Mouse (Mus musculus): ENCODE measurements around the gene Nelfcd. TPM values are rescaled to one million over a fixed set of nuclear protein-coding genes. Genes with fewer than 3 reads are reported as not detected.

Nelfcd gene
- polyA plus RNA-seq, 1 experiment = 55.9 TPM

GRCm38 (mm10) chr2:174397881-174398280 lies 17.7 kb upstream of the Nelfcd start:
- 83% methylated on average over 6 of the region's 6 CpGs for WGBS
- TF ChIP-seq CTCF (IDR thresholded peaks at IDR 0.05; ENCODE audit: control insufficient read depth, insufficient read depth, low read length) = no peak
- TF ChIP-seq POLR2A (IDR thresholded peaks at IDR 0.05; ENCODE audit: borderline replicate concordance, control insufficient read depth, low read depth, low read length) = no peak
- no peak overlapping the region for H3K4me3 ChIP-seq (replicated peaks; ENCODE audit: control insufficient read depth, low read depth, low read length)
- no peak overlapping the region for H3K27ac ChIP-seq (ENCODE audit: control insufficient read depth, insufficient read depth, low read depth, low read length, poor library complexity)
- no peaks in the 10 kb centered on the region; the same call in 1 of the 2 replicates for H3K4me1 ChIP-seq (ENCODE audit: control insufficient read depth, insufficient read depth, low read length)

- Histone ChIP-seq H3K4me1 (ENCODE audit: control insufficient read depth, insufficient read depth, low read length) (no peaks in the 10 kb centered on the region; the same call in 1 of the 2 replicates), H3K4me3 (replicated peaks; ENCODE audit: control insufficient read depth, low read depth, low read length) (no peak overlapping the region), H3K27ac (ENCODE audit: control insufficient read depth, insufficient read depth, low read depth, low read length, poor library complexity) (no peak overlapping the region)
- TF ChIP-seq POLR2A (IDR thresholded peaks at IDR 0.05; ENCODE audit: borderline replicate concordance, control insufficient read depth, low read depth, low read length) = no peak
- TF ChIP-seq CTCF (IDR thresholded peaks at IDR 0.05; ENCODE audit: control insufficient read depth, insufficient read depth, low read length) = no peak
- WGBS = 76% methylated on average over 4 of the region's 4 CpGs
Observed at GRCm38 (mm10) chr2:174400396-174400795, 15.2 kb upstream of the Nelfcd start.

- Histone ChIP-seq H3K4me1 (ENCODE audit: control insufficient read depth, insufficient read depth, low read length) (no peaks in the 10 kb centered on the region), H3K4me3 (replicated peaks; ENCODE audit: control insufficient read depth, low read depth, low read length) (no peak overlapping the region), H3K27ac (ENCODE audit: control insufficient read depth, insufficient read depth, low read depth, low read length, poor library complexity) (no peak overlapping the region)
- 50% methylated on average over 2 of the region's 2 CpGs for WGBS
- TF ChIP-seq CTCF (IDR thresholded peaks at IDR 0.05; ENCODE audit: control insufficient read depth, insufficient read depth, low read length) (no peak), POLR2A (IDR thresholded peaks at IDR 0.05; ENCODE audit: borderline replicate concordance, control insufficient read depth, low read depth, low read length) (no peak)
Observed at GRCm38 (mm10) chr2:174410222-174410621, 5.4 kb upstream of the Nelfcd start.

GRCm38 (mm10) chr2:174413127-174413526 lies 2.5 kb upstream of the Nelfcd start:
- Histone ChIP-seq H3K4me1 (ENCODE audit: control insufficient read depth, insufficient read depth, low read length) (peaks cover 1% of the 10 kb centered on the region; the same call in 1 of the 2 replicates), H3K27ac (ENCODE audit: control insufficient read depth, insufficient read depth, low read depth, low read length, poor library complexity) (no peak overlapping the region), H3K4me3 (replicated peaks; ENCODE audit: control insufficient read depth, low read depth, low read length) (no peak overlapping the region)
- TF ChIP-seq CTCF (IDR thresholded peaks at IDR 0.05; ENCODE audit: control insufficient read depth, insufficient read depth, low read length) = no peak
- WGBS = 74% methylated on average over 7 of the region's 7 CpGs

- H3K4me3 ChIP-seq (replicated peaks; ENCODE audit: control insufficient read depth, low read depth, low read length) = no peak overlapping the region
Observed at GRCm38 (mm10) chr2:174415001-174415730, 438 bp upstream of the Nelfcd start.

GRCm38 (mm10) chr2:174421107-174421506 lies 5.5 kb downstream of the Nelfcd start:
- peaks cover 1% of the 10 kb centered on the region; the same call in 1 of the 2 replicates for H3K4me1 ChIP-seq (ENCODE audit: control insufficient read depth, insufficient read depth, low read length)
- H3K4me3 ChIP-seq (replicated peaks; ENCODE audit: control insufficient read depth, low read depth, low read length) = no peak overlapping the region
- H3K27ac ChIP-seq (ENCODE audit: control insufficient read depth, insufficient read depth, low read depth, low read length, poor library complexity) = no peak overlapping the region
- no peak for TF ChIP-seq POLR2A (IDR thresholded peaks at IDR 0.05; ENCODE audit: borderline replicate concordance, control insufficient read depth, low read depth, low read length)
- no peak for TF ChIP-seq CTCF (IDR thresholded peaks at IDR 0.05; ENCODE audit: control insufficient read depth, insufficient read depth, low read length)
- WGBS = 88% methylated on average over 6 of the region's 6 CpGs

More at GRCm38 (mm10) chr2:174415001-174415730, 438 bp upstream of the Nelfcd start:
- TF ChIP-seq POLR2A (IDR thresholded peaks at IDR 0.05; ENCODE audit: borderline replicate concordance, control insufficient read depth, low read depth, low read length) (no peak), CTCF (IDR thresholded peaks at IDR 0.05; ENCODE audit: control insufficient read depth, insufficient read depth, low read length) (no peak)
- Histone ChIP-seq H3K4me1 (ENCODE audit: control insufficient read depth, insufficient read depth, low read length) (peaks cover 1% of the 10 kb centered on the region; the same call in 1 of the 2 replicates), H3K27ac (ENCODE audit: control insufficient read depth, insufficient read depth, low read depth, low read length, poor library complexity) (no peak overlapping the region)
- 47% methylated on average over 18 of the region's 18 CpGs for whole genome bisulfite sequencing

- no peak overlapping the region for H3K4me3 ChIP-seq (replicated peaks; ENCODE audit: control insufficient read depth, low read depth, low read length)
- no peak overlapping the region for H3K27ac ChIP-seq (ENCODE audit: control insufficient read depth, insufficient read depth, low read depth, low read length, poor library complexity)
- WGBS = 90% methylated on average over 11 of the region's 11 CpGs
- H3K4me1 ChIP-seq (ENCODE audit: control insufficient read depth, insufficient read depth, low read length) = no peaks in the 10 kb centered on the region
- TF ChIP-seq POLR2A (IDR thresholded peaks at IDR 0.05; ENCODE audit: borderline replicate concordance, control insufficient read depth, low read depth, low read length) (no peak), CTCF (IDR thresholded peaks at IDR 0.05; ENCODE audit: control insufficient read depth, insufficient read depth, low read length) (no peak)
Observed at GRCm38 (mm10) chr2:174424301-174425085, 8.9 kb downstream of the Nelfcd start.

GRCm38 (mm10) chr2:174426856-174427255 lies 11.3 kb downstream of the Nelfcd start:
- no peak overlapping the region for H3K4me3 ChIP-seq (replicated peaks; ENCODE audit: control insufficient read depth, low read depth, low read length)
- TF ChIP-seq CTCF (IDR thresholded peaks at IDR 0.05; ENCODE audit: control insufficient read depth, insufficient read depth, low read length) = no peak
- no peak for TF ChIP-seq POLR2A (IDR thresholded peaks at IDR 0.05; ENCODE audit: borderline replicate concordance, control insufficient read depth, low read depth, low read length)
- no peak overlapping the region for H3K27ac ChIP-seq (ENCODE audit: control insufficient read depth, insufficient read depth, low read depth, low read length, poor library complexity)
- H3K4me1 ChIP-seq (ENCODE audit: control insufficient read depth, insufficient read depth, low read length) = no peaks in the 10 kb centered on the region
- 93% methylated on average over 12 of the region's 12 CpGs for WGBS

All from bone marrow, adult 2 months (tissue).